Mouse (Mus musculus): ENCODE results near the gene Olfr1029.

DNA sequence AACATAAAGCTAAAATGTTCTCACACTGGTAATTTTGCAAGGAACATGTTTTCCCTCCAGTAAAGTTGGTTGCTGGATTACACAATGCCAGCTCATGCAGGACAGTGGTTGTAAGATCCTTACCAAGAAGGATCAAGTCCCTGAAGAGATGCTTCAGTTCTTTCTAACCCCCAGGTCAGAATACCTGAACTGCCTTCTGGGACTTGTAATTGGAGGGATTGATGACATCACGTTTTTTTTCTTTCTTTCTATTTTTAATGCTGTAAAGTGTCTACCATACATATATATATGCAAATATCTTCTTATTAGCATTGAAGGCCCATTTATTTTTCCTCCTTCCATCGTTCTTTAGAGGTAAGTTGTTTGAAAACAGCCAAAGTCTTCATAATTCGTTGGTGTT lies 16.3 kb downstream of the Olfr1029 start, which contains the start of gene Olfr1031:
- TF ChIP-seq POLR2AphosphoS2 (IDR thresholded peaks at IDR 0.05; ENCODE audit: insufficient read length, low read depth): no peak
- TF ChIP-seq POLR2A (IDR thresholded peaks at IDR 0.05; ENCODE audit: insufficient read length, low read depth): no peak
- TF ChIP-seq MAX (IDR thresholded peaks at IDR 0.05; ENCODE audit: low read depth): no peak
- no peak for TF ChIP-seq SRF (IDR thresholded peaks at IDR 0.05; ENCODE audit: control insufficient read depth, insufficient read length, low read depth)
- no peak for TF ChIP-seq MYOD1 (IDR thresholded peaks at IDR 0.05; ENCODE audit: control insufficient read depth in 1 of 3, insufficient read length in 2 of 3, low read depth in 2 of 3)
- TF ChIP-seq TCF12 (IDR thresholded peaks at IDR 0.05; ENCODE audit: insufficient read depth, poor library complexity, severe bottlenecking): no peak

All from myocyte (in vitro differentiated cells).